Mouse (Mus musculus): ENCODE results near the gene Samd8.
A peak's percentile ranks its signal among the peaks of the same experiment; 100 is the strongest.

The Samd8 gene

GRCm38 (mm10) chr14:21750008-21750880, at the start of gene Samd8:
Gene Samd8 (plus strand): TSS chr14:21750531.
- peak; percentile 82 for DNase-seq (ENCODE audit: low spot score)

- DNase-seq (ENCODE audit: low spot score) = no peak
Measured at GRCm38 (mm10) chr14:21702691-21703090, 47.6 kb upstream of the Samd8 start.

- no peak for DNase-seq (ENCODE audit: low spot score)
Measured at GRCm38 (mm10) chr14:21703255-21703654, 47.1 kb upstream of the Samd8 start.

- DNase-seq (ENCODE audit: low spot score) = no peak
Measured at GRCm38 (mm10) chr14:21705462-21705861, 44.9 kb upstream of the Samd8 start.

GRCm38 (mm10) chr14:21706759-21707571, 43.4 kb upstream of the Samd8 start:
- DNase-seq (ENCODE audit: low spot score) = no peak

- peak; percentile 45 for DNase-seq (ENCODE audit: low spot score)
Measured at GRCm38 (mm10) chr14:21709545-21709944, 40.8 kb upstream of the Samd8 start.

- no peak for DNase-seq (ENCODE audit: low spot score)
Measured at GRCm38 (mm10) chr14:21711231-21711630, 39.1 kb upstream of the Samd8 start.

- peak; percentile 30 for DNase-seq (ENCODE audit: low spot score)
Measured at GRCm38 (mm10) chr14:21714486-21714885, 35.8 kb upstream of the Samd8 start, which contains the start of gene Dupd1. Gene Dupd1 (minus strand): TSS chr14:21714576.

GRCm38 (mm10) chr14:21719646-21720383, 30.5 kb upstream of the Samd8 start:
- peak; percentile 59 for DNase-seq (ENCODE audit: low spot score)

GRCm38 (mm10) chr14:21720430-21721205, 29.7 kb upstream of the Samd8 start:
- DNase-seq (ENCODE audit: low spot score) = no peak

GRCm38 (mm10) chr14:21722021-21722698, 28.2 kb upstream of the Samd8 start:
- no peak for DNase-seq (ENCODE audit: low spot score)

- no peak for DNase-seq (ENCODE audit: low spot score)
Measured at GRCm38 (mm10) chr14:21729031-21729732, 21.1 kb upstream of the Samd8 start.

- DNase-seq (ENCODE audit: low spot score) = no peak
Measured at GRCm38 (mm10) chr14:21729936-21730335, 20.4 kb upstream of the Samd8 start.

- no peak for DNase-seq (ENCODE audit: low spot score)
Measured at GRCm38 (mm10) chr14:21733131-21733905, 17.0 kb upstream of the Samd8 start.

GRCm38 (mm10) chr14:21740345-21740744, 10.0 kb upstream of the Samd8 start:
- no peak for DNase-seq (ENCODE audit: low spot score)

GRCm38 (mm10) chr14:21741314-21741713, 9.0 kb upstream of the Samd8 start:
- DNase-seq (ENCODE audit: low spot score) = no peak

GRCm38 (mm10) chr14:21741786-21742185, 8.5 kb upstream of the Samd8 start:
- DNase-seq (ENCODE audit: low spot score) = peak; percentile 84

- no peak for DNase-seq (ENCODE audit: low spot score)
Measured at GRCm38 (mm10) chr14:21742441-21742840, 7.9 kb upstream of the Samd8 start.

GRCm38 (mm10) chr14:21744169-21744568, 6.2 kb upstream of the Samd8 start:
- no peak for DNase-seq (ENCODE audit: low spot score)
